Comparison of ENCODE assay signal across 9 mouse cellular contexts in genomic region chr1:151011056-151011455, GRCm38 (mm10). TPM values are rescaled to one million over a fixed set of nuclear protein-coding genes. Genes with fewer than 3 reads are reported as not detected.
DNase-seq lines count a peak whose midpoint lies in the region; ATAC-seq and TF ChIP-seq lines count a peak whose summit lies in the region.
"Had no signal": no experiment of that assay in that cellular context is flagged by ENCODE, and none has a peak within 500 bp of the region (broad histone marks: within the 10 kb centered on the region; RNA-seq: fewer than 3 reads in every experiment).

No protein-coding gene starts in this region.

- peak; percentile 80 for DNase-seq in hindbrain, embryonic 10.5 days (ENCODE audit: low spot score)
- DNase-seq in adrenal gland, postnatal 36 days = peak; percentile 73 to 82
- DNase-seq in heart, postnatal 10 days = peak; percentile 71 to 84
- peak; percentile 20 to 72 for DNase-seq in layer of hippocampus, postnatal 25 days (ENCODE audit: extremely low spot score in 1 of 2, low spot score in 1 of 2)
- DNase-seq in spleen, adult 2 months (ENCODE audit: low read depth in 1 of 2, low spot score in 2 of 2) = peak; percentile 14 to 64

- no peak for TF ChIP-seq POLR2A in spleen, adult 2 months (IDR thresholded peaks at IDR 0.05; ENCODE audit: low read depth, low read length)

- no peak for ATAC-seq in hindbrain, embryonic 13.5 days (ENCODE audit: low FRiP score)
- peak; percentile 27; the same call in 1 of the 2 replicates for ATAC-seq in embryonic facial prominence, embryonic 13.5 days (ENCODE audit: insufficient number of reproducible peaks, insufficient read depth, low FRiP score, low TSS enrichment, low read depth)
- ATAC-seq in megakaryocyte progenitor cell, adult 5-6 weeks (replicated peaks; ENCODE audit: poor library complexity) = peak; percentile 95

- no peaks in the 10 kb centered on the region for H3K36me3 ChIP-seq in hindbrain, embryonic 10.5 days
- no peaks in the 10 kb centered on the region for H3K36me3 ChIP-seq in hindbrain, embryonic 13.5 days
- no peaks in the 10 kb centered on the region for H3K36me3 ChIP-seq in embryonic facial prominence, embryonic 13.5 days
- H3K36me3 ChIP-seq in spleen, adult 2 months (ENCODE audit: control insufficient read depth, insufficient read depth, low read length) = no peaks in the 10 kb centered on the region
- H3K36me3 ChIP-seq: neural tube, embryonic 12.5 days had no signal

- WGBS in hindbrain, embryonic 10.5 days = 28% methylated on average over 7 of the region's 7 CpGs
- WGBS in hindbrain, embryonic 13.5 days = 29% methylated on average over 7 of the region's 7 CpGs
- 23% methylated on average over 7 of the region's 7 CpGs for WGBS in embryonic facial prominence, embryonic 13.5 days
- WGBS in spleen, adult 2 months = 33% methylated on average over 7 of the region's 7 CpGs

- no peak overlapping the region for H3K4me3 ChIP-seq in hindbrain, embryonic 10.5 days
- no peak overlapping the region for H3K4me3 ChIP-seq in hindbrain, embryonic 13.5 days
- no peak overlapping the region for H3K4me3 ChIP-seq in embryonic facial prominence, embryonic 13.5 days
- H3K4me3 ChIP-seq in spleen, adult 2 months (ENCODE audit: extremely low read depth, insufficient read depth, insufficient read length) = no peak overlapping the region
- H3K4me3 ChIP-seq: neural tube, embryonic 12.5 days had no signal

- 0 out of 2 replicates have a peak, but pooled peaks cover 3% of the 10 kb centered on the region for H3K4me1 ChIP-seq in hindbrain, embryonic 10.5 days (replicated peaks)
- H3K4me1 ChIP-seq in hindbrain, embryonic 13.5 days (replicated peaks) = no peaks in the 10 kb centered on the region
- H3K4me1 ChIP-seq in embryonic facial prominence, embryonic 13.5 days = peaks cover 26% of the 10 kb centered on the region
- no peaks in the 10 kb centered on the region for H3K4me1 ChIP-seq in spleen, adult 2 months (ENCODE audit: control insufficient read depth, insufficient read depth, insufficient read length)
- H3K4me1 ChIP-seq: neural tube, embryonic 12.5 days had no signal

- no peak overlapping the region for H3K9ac ChIP-seq in hindbrain, embryonic 13.5 days
- H3K9ac ChIP-seq in embryonic facial prominence, embryonic 13.5 days = no peak overlapping the region
- H3K9ac ChIP-seq: neural tube, embryonic 12.5 days had no signal

- no peak overlapping the region for H3K27ac ChIP-seq in hindbrain, embryonic 10.5 days
- no peak overlapping the region for H3K27ac ChIP-seq in hindbrain, embryonic 13.5 days
- H3K27ac ChIP-seq in embryonic facial prominence, embryonic 13.5 days = no peak overlapping the region
- H3K27ac ChIP-seq in spleen, adult 2 months (ENCODE audit: insufficient read depth, low read length) = no peak overlapping the region
- H3K27ac ChIP-seq: neural tube, embryonic 12.5 days had no signal

- TF ChIP-seq CTCF in spleen, adult 2 months (IDR thresholded peaks at IDR 0.05; ENCODE audit: extremely low read depth, insufficient read depth, insufficient read length, insufficient replicate concordance) = peak; percentile 42; the same call in 1 of the 2 replicates

- intact Hi-C loops in heart, postnatal 10 days (cut with DNase I) = loop anchor here (5.0 kb wide), 1 partner anchor 329 kb away; no protein-coding TSS in a partner anchor

- H3K4me2 ChIP-seq in hindbrain, embryonic 13.5 days = no peak overlapping the region
- no peak overlapping the region for H3K4me2 ChIP-seq in embryonic facial prominence, embryonic 13.5 days
- H3K4me2 ChIP-seq: neural tube, embryonic 12.5 days had no signal

- H3K9me3 ChIP-seq in hindbrain, embryonic 10.5 days = no peaks in the 10 kb centered on the region
- no peaks in the 10 kb centered on the region for H3K9me3 ChIP-seq in hindbrain, embryonic 13.5 days
- H3K9me3 ChIP-seq in embryonic facial prominence, embryonic 13.5 days = no peaks in the 10 kb centered on the region
- H3K9me3 ChIP-seq: neural tube, embryonic 12.5 days had no signal

- H3K27me3 ChIP-seq in hindbrain, embryonic 10.5 days (ENCODE audit: insufficient read depth, poor library complexity, severe bottlenecking) = no peaks in the 10 kb centered on the region; the same call in 1 of the 2 replicates
- H3K27me3 ChIP-seq in hindbrain, embryonic 13.5 days = 0 out of 2 replicates have a peak, but pooled peaks cover 5% of the 10 kb centered on the region
- H3K27me3 ChIP-seq in embryonic facial prominence, embryonic 13.5 days = no peaks in the 10 kb centered on the region
- no peaks in the 10 kb centered on the region for H3K27me3 ChIP-seq in spleen, adult 2 months (ENCODE audit: control insufficient read depth, insufficient read depth, low read length)
- H3K27me3 ChIP-seq: neural tube, embryonic 12.5 days had no signal

RNA-seq across cellular contexts. Expression of gene Hmcn1, which starts 17.8 kb away (rescaled TPM):
- 6.9 and 9.0 TPM in 2 replicates for polyA plus RNA-seq in hindbrain, embryonic 10.5 days (2016; fragmentation: Nextera tagmentation; extraction: Ambion mirVana)
- 2.6 and 2.9 TPM in 2 replicates for polyA plus RNA-seq in hindbrain, embryonic 13.5 days (2015; fragmentation: Nextera tagmentation; extraction: Ambion mirVana)
- 1 to 10 TPM; 1.4 to 1.9 TPM for total RNA-seq in adrenal gland, postnatal 36 days (2021)
- polyA plus RNA-seq in embryonic facial prominence, embryonic 13.5 days (2015; fragmentation: Nextera tagmentation; extraction: Ambion mirVana) = 38.5 and 39.3 TPM in 2 replicates
- total RNA-seq in heart, postnatal 10 days (2021) = 10 to 100 TPM; 39.5 to 43.6 TPM
- 1 to 10 TPM; 2.9 to 3.8 TPM for total RNA-seq in layer of hippocampus, postnatal 25 days (2021)
- 0.02 TPM in 1 of 2 replicates, not detected in the other for total RNA-seq in megakaryocyte progenitor cell, adult 5-6 weeks (2015)
- not detected in 2 replicates for total RNA-seq in megakaryocyte progenitor cell, adult 5-6 weeks (2017)
- 8.6 and 12.1 TPM in 2 replicates for polyA plus RNA-seq in spleen, adult 2 months (2012; rRNA removed)

Comparison
In these comparisons a context has a peak if more than half of its experiments do, and no peak if none do; other contexts are left out.
1. RNA of gene Hmcn1, which starts 17.8 kb away (total RNA-seq): 39.5 to 43.6 TPM in heart, postnatal 10 days; 2.9 to 3.8 TPM in layer of hippocampus, postnatal 25 days, 1.4 to 1.9 TPM in adrenal gland, postnatal 36 days and 0.02 TPM in megakaryocyte progenitor cell, adult 5-6 weeks; every median in the first group is over 4 times any median in the second.
2. Peak in every context shown above with its lines, with median percentiles within 50 percentile points of each other: DNase-seq.